Mouse (Mus musculus): ENCODE results near the gene Tigar.

GRCm38 (mm10) chr6:127153296-127153800 is 44.0 kb upstream of the Tigar start:
- TF ChIP-seq POLR2A (IDR thresholded peaks at IDR 0.05; ENCODE audit: low read depth, low read length), result no peak
- no peak for TF ChIP-seq CTCF (conservative IDR thresholded peaks at IDR 0.05; ENCODE audit: insufficient read depth, insufficient read length, low read depth, low read length)
